Mouse (Mus musculus): ENCODE measurements around the gene Mtr. TPM values are rescaled to one million over a fixed set of nuclear protein-coding genes. Genes with fewer than 3 reads are reported as not detected.

Gene Mtr
- polyA plus RNA-seq, 1 experiment from 2014 or later = 22.4 TPM

- Histone ChIP-seq H3K36me3 (peaks cover 57% of the 10 kb centered on the region), H3K4me3 (no peak overlapping the region), H3K9me3 (no peaks in the 10 kb centered on the region), H3K4me1 (no peaks in the 10 kb centered on the region), H3K9ac (no peak overlapping the region), H3K4me2 (replicated peaks) (no peak overlapping the region), H3K27me3 (no peaks in the 10 kb centered on the region), H3K27ac (no peak overlapping the region)
- no peak for ATAC-seq (ENCODE audit: insufficient number of reproducible peaks, insufficient read depth, low FRiP score, low TSS enrichment)
- WGBS = 85% methylated on average over 11 of the region's 11 CpGs
These were observed 69.1 kb downstream of the Mtr start for GRCm38 (mm10) chr13:12188804-12189203.

DNA sequence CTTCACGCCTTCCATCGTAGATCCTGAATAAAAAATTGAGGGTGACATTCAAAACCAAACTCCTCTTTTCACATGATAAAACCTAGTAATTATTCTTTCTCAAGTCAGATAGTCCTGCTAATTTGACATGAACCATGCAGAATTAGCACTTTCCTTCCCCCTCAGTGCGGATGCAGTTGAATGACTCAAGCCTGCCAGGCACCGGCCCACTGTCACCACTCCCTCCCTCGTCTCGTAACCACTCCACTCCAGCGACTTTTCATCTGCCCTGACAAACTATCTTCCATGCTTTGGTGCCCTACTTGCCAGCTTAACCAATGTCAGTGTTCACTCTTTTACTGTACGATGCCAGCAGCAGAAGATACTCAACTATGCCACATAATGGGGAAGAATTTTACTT lies 78.4 kb downstream of the Mtr start:
- H3K9ac ChIP-seq = no peak overlapping the region
- 77% methylated on average over 8 of the region's 8 CpGs for WGBS
- ATAC-seq (ENCODE audit: insufficient number of reproducible peaks, insufficient read depth, low FRiP score, low TSS enrichment) = no peak

GRCm38 (mm10) chr13:12176761-12177160 lies 81.2 kb downstream of the Mtr start:
- H3K27me3 ChIP-seq = no peaks in the 10 kb centered on the region
- H3K9me3 ChIP-seq = no peaks in the 10 kb centered on the region
- H3K4me2 ChIP-seq (replicated peaks) = no peak overlapping the region
- H3K4me1 ChIP-seq = no peaks in the 10 kb centered on the region
- 16% methylated on average over 3 of the region's 3 CpGs for WGBS
- no peak overlapping the region for H3K4me3 ChIP-seq
- H3K9ac ChIP-seq = no peak overlapping the region
- H3K27ac ChIP-seq = no peak overlapping the region
- no peak for ATAC-seq (ENCODE audit: insufficient number of reproducible peaks, insufficient read depth, low FRiP score, low TSS enrichment)
- no peaks in the 10 kb centered on the region for H3K36me3 ChIP-seq

More for the DNA sequence above, 78.4 kb downstream of the Mtr start:
- Histone ChIP-seq H3K4me2 (replicated peaks) (no peak overlapping the region), H3K27ac (no peak overlapping the region), H3K27me3 (no peaks in the 10 kb centered on the region), H3K4me3 (no peak overlapping the region), H3K9me3 (no peaks in the 10 kb centered on the region), H3K36me3 (0 out of 2 replicates have a peak, but pooled peaks cover 3% of the 10 kb centered on the region), H3K4me1 (no peaks in the 10 kb centered on the region)

DNA sequence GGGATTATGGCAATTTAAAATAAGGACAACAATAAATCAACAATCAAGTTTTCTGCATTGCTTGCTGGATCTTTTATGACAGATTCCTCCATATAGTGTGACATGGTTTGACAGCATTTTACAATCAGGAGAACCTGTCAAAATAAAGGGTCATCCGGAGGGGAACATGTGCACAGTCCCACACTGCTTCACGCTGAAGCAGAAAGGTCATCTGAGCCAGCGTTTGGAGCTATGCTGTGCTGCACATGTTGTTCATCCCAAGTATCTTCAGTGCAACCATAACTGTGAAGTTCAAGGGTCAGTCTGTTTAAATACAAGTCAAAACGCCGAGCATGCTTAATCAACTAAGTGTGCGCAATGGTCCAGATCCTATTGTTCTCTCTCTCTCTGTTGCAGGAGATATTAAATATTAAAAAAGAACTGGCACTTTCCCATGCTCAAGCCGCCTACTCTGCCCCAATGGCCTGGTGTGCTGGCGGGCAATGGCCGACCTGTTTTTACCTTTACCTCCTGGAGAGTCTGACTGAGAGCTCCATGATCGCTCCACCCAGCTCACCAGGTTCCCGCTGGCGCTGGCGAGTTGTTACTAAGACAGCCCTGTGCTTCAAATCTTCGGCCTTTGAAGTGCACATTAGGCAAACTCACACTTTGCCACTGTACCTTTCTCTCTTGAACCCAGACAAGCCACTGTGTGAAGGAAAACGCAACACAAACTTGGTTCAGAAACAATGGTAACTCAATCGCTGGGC lies 81.8 kb downstream of the Mtr start:
- Histone ChIP-seq H3K9me3 (no peaks in the 10 kb centered on the region), H3K27ac (no peak overlapping the region), H3K4me3 (no peak overlapping the region), H3K27me3 (no peaks in the 10 kb centered on the region), H3K36me3 (no peaks in the 10 kb centered on the region), H3K4me2 (replicated peaks) (0 out of 2 replicates have a peak overlapping the region, but pooled peaks have one; percentile 9), H3K9ac (no peak overlapping the region), H3K4me1 (no peaks in the 10 kb centered on the region)
- WGBS = 37% methylated on average over 16 of the region's 16 CpGs
- no peak for ATAC-seq (ENCODE audit: insufficient number of reproducible peaks, insufficient read depth, low FRiP score, low TSS enrichment)

DNA sequence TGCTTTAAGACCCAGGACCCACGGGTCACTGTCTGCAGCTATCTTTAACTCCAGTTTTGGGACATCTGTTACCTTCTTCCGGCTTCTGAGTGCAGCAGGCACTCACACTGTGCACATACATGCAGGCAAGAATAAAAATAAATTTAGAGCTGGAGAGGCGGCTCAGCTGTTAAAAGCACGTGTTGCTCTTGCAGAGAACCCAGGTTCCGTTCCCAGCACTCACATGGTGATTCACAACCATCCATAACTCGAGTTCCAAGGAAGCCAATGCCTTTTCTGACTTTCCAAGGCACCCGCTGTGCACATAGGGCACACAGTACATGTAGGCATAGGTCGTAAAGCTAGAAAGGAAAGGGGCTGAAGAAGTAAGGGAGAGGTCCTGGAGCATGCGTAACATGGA lies 90.6 kb downstream of the Mtr start:
- H3K9ac ChIP-seq = no peak overlapping the region
- ATAC-seq (ENCODE audit: insufficient number of reproducible peaks, insufficient read depth, low FRiP score, low TSS enrichment) = no peak
- WGBS = 75% methylated on average over 9 of the region's 9 CpGs
- no peaks in the 10 kb centered on the region for H3K4me1 ChIP-seq
- H3K4me2 ChIP-seq (replicated peaks) = no peak overlapping the region
- no peak overlapping the region for H3K4me3 ChIP-seq
- no peaks in the 10 kb centered on the region for H3K36me3 ChIP-seq
- H3K27me3 ChIP-seq = no peaks in the 10 kb centered on the region
- no peak overlapping the region for H3K27ac ChIP-seq
- H3K9me3 ChIP-seq = 0 out of 2 replicates have a peak, but pooled peaks cover 3% of the 10 kb centered on the region

DNA sequence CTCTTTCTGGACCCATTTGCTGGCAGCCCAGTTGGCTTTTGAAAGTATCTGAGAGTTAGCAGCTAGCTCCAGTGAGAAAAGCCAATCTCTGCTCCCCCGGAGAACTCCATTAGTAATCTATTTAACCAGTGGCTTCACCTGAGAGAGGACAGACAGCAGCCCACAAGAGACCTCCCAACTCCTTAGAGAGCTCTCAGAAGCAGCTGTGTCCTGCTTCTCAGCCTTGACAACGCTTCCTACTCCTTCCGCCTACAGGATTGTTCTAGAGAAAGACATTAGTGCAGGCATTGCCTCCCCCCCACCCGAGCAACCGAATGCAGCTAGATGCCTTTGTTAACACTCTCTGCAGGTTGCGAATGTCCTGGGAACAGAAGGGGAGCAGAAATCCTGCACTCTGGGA lies 91.5 kb downstream of the Mtr start:
- 36% methylated on average over 6 of the region's 6 CpGs for WGBS
- H3K27me3 ChIP-seq = no peaks in the 10 kb centered on the region
- no peak for ATAC-seq (ENCODE audit: insufficient number of reproducible peaks, insufficient read depth, low FRiP score, low TSS enrichment)
- H3K4me2 ChIP-seq (replicated peaks) = no peak overlapping the region
- H3K4me3 ChIP-seq = no peak overlapping the region
- H3K9me3 ChIP-seq = 0 out of 2 replicates have a peak, but pooled peaks cover 3% of the 10 kb centered on the region
- no peak overlapping the region for H3K9ac ChIP-seq
- H3K36me3 ChIP-seq = no peaks in the 10 kb centered on the region
- no peaks in the 10 kb centered on the region for H3K4me1 ChIP-seq
- no peak overlapping the region for H3K27ac ChIP-seq

GRCm38 (mm10) chr13:12165461-12166058 lies 92.4 kb downstream of the Mtr start:
- H3K4me3 ChIP-seq = no peak overlapping the region

GRCm38 (mm10) chr13:12162457-12162856 lies 95.5 kb downstream of the Mtr start:
- no peak for ATAC-seq (ENCODE audit: insufficient number of reproducible peaks, insufficient read depth, low FRiP score, low TSS enrichment)
- Histone ChIP-seq H3K4me3 (no peak overlapping the region), H3K9ac (no peak overlapping the region), H3K36me3 (no peaks in the 10 kb centered on the region), H3K27me3 (no peaks in the 10 kb centered on the region), H3K4me1 (no peaks in the 10 kb centered on the region), H3K9me3 (0 out of 2 replicates have a peak, but pooled peaks cover 3% of the 10 kb centered on the region), H3K4me2 (replicated peaks) (no peak overlapping the region), H3K27ac (no peak overlapping the region)
- 83% methylated on average over 4 of the region's 4 CpGs for WGBS

More at GRCm38 (mm10) chr13:12165461-12166058, 92.4 kb downstream of the Mtr start:
- H3K9me3 ChIP-seq = 0 out of 2 replicates have a peak, but pooled peaks cover 3% of the 10 kb centered on the region
- H3K27me3 ChIP-seq = no peaks in the 10 kb centered on the region
- H3K9ac ChIP-seq = no peak overlapping the region
- ATAC-seq (ENCODE audit: insufficient number of reproducible peaks, insufficient read depth, low FRiP score, low TSS enrichment) = no peak
- H3K4me1 ChIP-seq = no peaks in the 10 kb centered on the region
- WGBS = 65% methylated on average over 7 of the region's 8 CpGs
- no peaks in the 10 kb centered on the region for H3K36me3 ChIP-seq
- H3K27ac ChIP-seq = no peak overlapping the region
- no peak overlapping the region for H3K4me2 ChIP-seq (replicated peaks)

DNA sequence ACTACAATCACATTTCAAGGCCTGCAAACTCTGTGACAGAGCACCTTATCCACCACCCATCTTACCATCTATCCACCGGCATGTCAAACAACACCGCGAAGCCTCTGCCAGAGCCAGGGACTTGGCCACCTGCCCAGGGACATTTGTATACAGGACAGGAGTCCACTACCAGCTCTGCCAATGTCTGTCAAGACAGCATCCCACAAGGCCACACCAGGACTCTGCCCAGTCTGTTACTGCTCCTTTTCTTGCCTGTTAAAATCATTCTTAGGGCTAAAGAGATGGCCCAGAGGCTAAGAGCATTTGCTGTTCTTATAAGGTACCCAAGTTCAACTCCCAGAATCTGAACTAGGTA lies 97.8 kb downstream of the Mtr start:
- Histone ChIP-seq H3K27ac (no peak overlapping the region), H3K9me3 (0 out of 2 replicates have a peak, but pooled peaks cover 3% of the 10 kb centered on the region), H3K4me3 (no peak overlapping the region), H3K4me2 (replicated peaks) (no peak overlapping the region), H3K36me3 (no peaks in the 10 kb centered on the region), H3K27me3 (no peaks in the 10 kb centered on the region), H3K4me1 (no peaks in the 10 kb centered on the region), H3K9ac (no peak overlapping the region)
- WGBS = 84% methylated on average over 3 of the region's 3 CpGs
- no peak for ATAC-seq (ENCODE audit: insufficient number of reproducible peaks, insufficient read depth, low FRiP score, low TSS enrichment)

DNA sequence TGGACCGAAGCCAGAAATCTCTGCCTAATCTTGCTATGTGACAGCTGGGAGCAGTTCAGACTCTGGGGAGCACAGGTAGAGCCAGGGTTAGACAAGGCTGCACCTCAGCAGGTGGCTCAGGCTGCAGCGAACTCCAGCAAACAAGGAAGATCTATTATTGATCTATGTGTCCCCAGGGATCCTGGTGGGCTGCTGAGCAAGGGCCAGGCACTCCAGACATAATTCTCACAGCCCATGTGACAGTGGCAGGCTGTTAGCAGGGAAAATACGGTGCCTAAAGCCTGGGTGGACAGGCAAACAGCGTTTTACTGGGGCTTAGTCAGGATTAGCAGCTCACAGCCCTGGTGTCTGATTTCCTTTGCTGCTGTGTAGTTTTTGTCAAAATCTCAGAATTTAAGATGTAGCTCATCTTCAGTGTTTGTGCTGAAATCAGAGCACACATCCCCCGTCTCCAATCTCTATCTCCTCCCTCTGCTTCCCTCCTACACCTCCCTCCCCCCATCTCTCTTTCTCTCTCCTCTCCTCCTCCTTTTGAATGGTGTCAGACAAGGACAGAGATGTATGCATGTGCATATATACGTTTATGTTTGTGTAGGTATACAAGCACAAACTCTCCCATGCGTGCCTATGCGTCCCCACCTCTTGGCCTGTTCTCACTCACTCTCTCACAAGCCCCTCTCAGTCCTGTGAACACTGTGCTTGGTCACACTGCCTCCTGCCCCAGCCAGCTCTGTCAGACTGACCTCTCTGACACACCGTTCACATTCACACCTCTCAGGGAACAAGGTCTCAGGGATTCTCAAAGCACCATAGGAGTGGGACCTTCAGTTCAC lies 98.4 kb downstream of the Mtr start:
- Histone ChIP-seq H3K27me3 (no peaks in the 10 kb centered on the region), H3K4me2 (replicated peaks) (no peak overlapping the region), H3K9me3 (0 out of 2 replicates have a peak, but pooled peaks cover 3% of the 10 kb centered on the region), H3K36me3 (no peaks in the 10 kb centered on the region), H3K27ac (no peak overlapping the region), H3K9ac (no peak overlapping the region), H3K4me1 (no peaks in the 10 kb centered on the region), H3K4me3 (no peak overlapping the region)
- WGBS = 58% methylated on average over 9 of the region's 9 CpGs
- ATAC-seq (ENCODE audit: insufficient number of reproducible peaks, insufficient read depth, low FRiP score, low TSS enrichment) = no peak

DNA sequence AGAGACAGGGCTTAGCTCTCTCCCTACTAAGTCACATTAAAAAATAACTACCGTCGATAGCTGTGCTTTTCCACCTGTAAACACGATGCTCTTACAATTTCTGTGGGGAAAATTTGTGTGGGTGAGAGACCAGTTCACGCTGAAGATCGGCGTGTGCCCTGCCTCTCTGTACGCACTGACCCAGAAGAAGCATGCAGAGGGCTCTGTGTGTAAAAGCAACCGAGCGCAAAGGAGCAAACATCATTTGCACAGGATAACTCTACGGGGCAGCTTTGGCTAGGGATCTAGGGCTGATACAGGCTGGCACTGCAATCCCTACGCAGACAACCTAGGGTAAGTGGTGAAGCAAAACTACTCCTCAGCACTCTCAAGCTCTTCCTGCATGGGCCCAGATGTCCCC lies 104.0 kb downstream of the Mtr start:
- no peak overlapping the region for H3K4me2 ChIP-seq (replicated peaks)
- WGBS = 89% methylated on average over 11 of the region's 11 CpGs
- H3K36me3 ChIP-seq = no peaks in the 10 kb centered on the region
- no peaks in the 10 kb centered on the region for H3K27me3 ChIP-seq
- no peak overlapping the region for H3K4me3 ChIP-seq
- H3K9me3 ChIP-seq = no peaks in the 10 kb centered on the region
- no peak overlapping the region for H3K27ac ChIP-seq
- ATAC-seq (ENCODE audit: insufficient number of reproducible peaks, insufficient read depth, low FRiP score, low TSS enrichment) = 0 out of 2 replicates have a peak, but pooled peaks have one; percentile 53
- no peaks in the 10 kb centered on the region for H3K4me1 ChIP-seq
- H3K9ac ChIP-seq = no peak overlapping the region
